Mouse (Mus musculus) macrophage (primary cell): ENCODE measurements around the gene Fam49a. TPM values are rescaled to one million over a fixed set of nuclear protein-coding genes. Genes with fewer than 3 reads are reported as not detected.

Experiments used
- H3K27ac ChIP-seq: fragments of 350-480 bp; formaldehyde crosslinking; 2 replicates; pipeline ENCODE4 v1.9.0; 2021
- H3K36me3 ChIP-seq: fragments of 350-480 bp; formaldehyde crosslinking; 2 replicates; pipeline ENCODE4 v1.9.0; 2021; ENCODE audit errors: inconsistent target
- H3K4me3 ChIP-seq: fragments of 350-480 bp; formaldehyde crosslinking; 2 replicates; pipeline ENCODE4 v1.9.0; 2021; ENCODE audit errors: inconsistent target
- H3K79me2 ChIP-seq: fragments of 350-480 bp; formaldehyde crosslinking; 2 replicates; pipeline ENCODE4 v1.9.0; 2021; ENCODE audit errors: inconsistent target
- WGBS: methylation state at CpG from one replicate; pipeline ENCODE4 v1.1.7; 2026; ENCODE audit warnings: inconsistent platforms; ENCODE audit not compliant: missing documents; 5-methylcytosine and 5-hydroxymethylcytosine counted together
- polyA plus RNA-seq: library from polyadenylated mRNA; stranded (reverse); fragments of 250-400 nt; gene quantifications from 3 replicates; pipeline ENCODE4 v1.2.4, GENCODE M21; 2018; ENCODE audit warnings: inconsistent platforms

The Fam49a gene
- polyA plus RNA-seq, 1 experiment from 2014 or later = 41.6 TPM

GRCm38 (mm10) chr12:12287131-12287786, 25.3 kb downstream of the Fam49a start:
- Histone ChIP-seq H3K27ac (peak overlapping the region; percentile 64), H3K4me3 (peak overlapping the region; percentile 34), H3K36me3 (no peaks in the 10 kb centered on the region), H3K79me2 (peaks cover 84% of the 10 kb centered on the region)
- 17% methylated on average over 9 of the region's 9 CpGs for WGBS

- Histone ChIP-seq H3K27ac (peak overlapping the region; percentile 64), H3K79me2 (peaks cover 84% of the 10 kb centered on the region), H3K4me3 (peak overlapping the region; percentile 34), H3K36me3 (no peaks in the 10 kb centered on the region)
- 0% methylated on average over 6 of the region's 6 CpGs for WGBS
These were observed 25.8 kb downstream of the Fam49a start for GRCm38 (mm10) chr12:12287787-12288132.

GRCm38 (mm10) chr12:12288586-12288985, 26.6 kb downstream of the Fam49a start:
- H3K36me3 ChIP-seq = no peaks in the 10 kb centered on the region
- H3K4me3 ChIP-seq = no peak overlapping the region
- 93% methylated on average over 1 of the region's 1 CpGs for WGBS
- H3K79me2 ChIP-seq = peaks cover 84% of the 10 kb centered on the region
- no peak overlapping the region for H3K27ac ChIP-seq

GRCm38 (mm10) chr12:12289636-12290035, 27.7 kb downstream of the Fam49a start:
- H3K27ac ChIP-seq = no peak overlapping the region
- 69% methylated on average over 3 of the region's 3 CpGs for WGBS
- peaks cover 84% of the 10 kb centered on the region for H3K79me2 ChIP-seq
- no peaks in the 10 kb centered on the region for H3K36me3 ChIP-seq
- H3K4me3 ChIP-seq = no peak overlapping the region

GRCm38 (mm10) chr12:12292043-12292618, 30.2 kb downstream of the Fam49a start:
- 31% methylated on average over 5 of the region's 5 CpGs for WGBS
- Histone ChIP-seq H3K4me3 (no peak overlapping the region), H3K27ac (no peak overlapping the region), H3K79me2 (peaks cover 88% of the 10 kb centered on the region), H3K36me3 (peaks cover 10% of the 10 kb centered on the region; the same call in 1 of the 2 replicates)

- Histone ChIP-seq H3K4me3 (no peak overlapping the region), H3K36me3 (peaks cover 10% of the 10 kb centered on the region; the same call in 1 of the 2 replicates), H3K79me2 (peaks cover 100% of the 10 kb centered on the region), H3K27ac (no peak overlapping the region)
- WGBS = 37% methylated on average over 5 of the region's 5 CpGs
These were observed 32.6 kb downstream of the Fam49a start for GRCm38 (mm10) chr12:12294380-12295171.

GRCm38 (mm10) chr12:12298451-12298850, 36.5 kb downstream of the Fam49a start:
- WGBS = 92% methylated on average over 7 of the region's 7 CpGs
- Histone ChIP-seq H3K79me2 (peaks cover 86% of the 10 kb centered on the region; the same call in 1 of the 2 replicates), H3K4me3 (no peak overlapping the region), H3K27ac (no peak overlapping the region), H3K36me3 (peaks cover 10% of the 10 kb centered on the region; the same call in 1 of the 2 replicates)

- 95% methylated on average over 2 of the region's 2 CpGs for WGBS
- Histone ChIP-seq H3K4me3 (no peak overlapping the region), H3K27ac (no peak overlapping the region), H3K36me3 (peaks cover 16% of the 10 kb centered on the region; the same call in 1 of the 2 replicates), H3K79me2 (peaks cover 81% of the 10 kb centered on the region; the same call in 1 of the 2 replicates)
These were observed 37.4 kb downstream of the Fam49a start for GRCm38 (mm10) chr12:12299303-12299702.

- peak overlapping the region; percentile 87 for H3K27ac ChIP-seq
- peaks cover 26% of the 10 kb centered on the region for H3K36me3 ChIP-seq
- peaks cover 63% of the 10 kb centered on the region; the same call in 1 of the 2 replicates for H3K79me2 ChIP-seq
- H3K4me3 ChIP-seq = no peak overlapping the region
- WGBS = 74% methylated on average over 2 of the region's 2 CpGs
These were observed 39.2 kb downstream of the Fam49a start for GRCm38 (mm10) chr12:12301149-12301548.

- Histone ChIP-seq H3K79me2 (peaks cover 56% of the 10 kb centered on the region; the same call in 1 of the 2 replicates), H3K36me3 (peaks cover 30% of the 10 kb centered on the region), H3K27ac (peak overlapping the region; percentile 87), H3K4me3 (no peak overlapping the region)
- WGBS = 3% methylated on average over 4 of the region's 4 CpGs
These were observed 39.9 kb downstream of the Fam49a start for GRCm38 (mm10) chr12:12301815-12302214.

GRCm38 (mm10) chr12:12306214-12306613, 44.3 kb downstream of the Fam49a start:
- Histone ChIP-seq H3K4me3 (no peak overlapping the region), H3K27ac (no peak overlapping the region), H3K36me3 (peaks cover 45% of the 10 kb centered on the region), H3K79me2 (peaks cover 15% of the 10 kb centered on the region; the same call in 1 of the 2 replicates)
- WGBS = 97% methylated on average over 3 of the region's 3 CpGs

GRCm38 (mm10) chr12:12306814-12307213, 44.9 kb downstream of the Fam49a start:
- Histone ChIP-seq H3K4me3 (no peak overlapping the region), H3K79me2 (peaks cover 15% of the 10 kb centered on the region; the same call in 1 of the 2 replicates), H3K27ac (no peak overlapping the region), H3K36me3 (peaks cover 45% of the 10 kb centered on the region)
- WGBS = 98% methylated on average over 6 of the region's 6 CpGs

- 96% methylated on average over 8 of the region's 8 CpGs for WGBS
- H3K79me2 ChIP-seq = peaks cover 15% of the 10 kb centered on the region; the same call in 1 of the 2 replicates
These were observed 45.3 kb downstream of the Fam49a start for GRCm38 (mm10) chr12:12307245-12307644.

GRCm38 (mm10) chr12:12313437-12313836, 51.5 kb downstream of the Fam49a start:
- no peak overlapping the region for H3K27ac ChIP-seq
- peaks cover 3% of the 10 kb centered on the region; the same call in 1 of the 2 replicates for H3K79me2 ChIP-seq
- no peak overlapping the region for H3K4me3 ChIP-seq
- no peaks in the 10 kb centered on the region; the same call in 1 of the 2 replicates for H3K36me3 ChIP-seq

More at GRCm38 (mm10) chr12:12307245-12307644, 45.3 kb downstream of the Fam49a start:
- H3K36me3 ChIP-seq = peaks cover 45% of the 10 kb centered on the region
- no peak overlapping the region for H3K27ac ChIP-seq
- H3K4me3 ChIP-seq = no peak overlapping the region
